ENCODE assay signal across 9 mouse cellular contexts in the genomic region with DNA sequence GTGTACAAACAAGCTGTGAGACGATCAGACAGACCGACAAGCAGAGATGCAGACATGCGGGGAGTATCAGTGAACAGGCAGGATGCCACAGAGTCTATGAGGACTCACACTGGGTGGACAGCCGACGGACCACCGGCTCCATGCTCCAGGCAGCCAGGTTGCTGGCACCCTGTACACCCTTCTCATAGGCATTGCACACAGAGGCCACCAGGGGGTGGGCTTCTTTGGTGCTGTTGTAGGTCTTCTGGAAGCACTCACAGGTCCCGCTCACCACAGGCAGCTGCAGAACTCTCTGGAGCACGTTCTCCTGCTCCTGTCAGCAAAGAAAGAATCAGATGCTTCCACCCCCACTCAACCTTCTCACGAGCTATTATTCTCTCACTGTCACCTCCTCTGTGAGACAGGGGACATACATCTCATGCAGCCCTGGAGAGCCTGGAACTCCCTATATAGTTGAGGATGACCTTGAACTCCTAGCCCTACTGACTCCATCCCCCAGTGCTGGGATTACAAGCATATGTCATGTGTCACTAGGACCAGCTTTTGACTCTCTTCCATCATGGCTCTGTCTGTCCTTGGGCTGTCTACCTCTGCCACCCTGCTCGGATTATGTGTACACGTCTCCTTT. TPM values are rescaled to one million over a fixed set of nuclear protein-coding genes. Genes with fewer than 3 reads are reported as not detected.
DNase-seq lines count a peak whose midpoint lies in the region; ATAC-seq and TF ChIP-seq lines count a peak whose summit lies in the region.
"Had no signal": no experiment of that assay in that cellular context is flagged by ENCODE, and none has a peak within 500 bp of the region (broad histone marks: within the 10 kb centered on the region; RNA-seq: fewer than 3 reads in every experiment).

No protein-coding gene starts in this region.

- DNase-seq in kidney, adult 9 months = no peak
- DNase-seq in A20 (ENCODE audit: low read depth, low spot score) = peak; percentile 44
- DNase-seq in ES-CJ7 (ENCODE audit: low read depth, low spot score) = peak; percentile 69
- no peak for DNase-seq in forebrain, postnatal 0 days
- no peak for DNase-seq in ovary, postnatal 14 days (ENCODE audit: low spot score)
- no peak for DNase-seq in urinary bladder, postnatal 25 days (ENCODE audit: low spot score)
- no peak for DNase-seq in spleen, postnatal 36 days (ENCODE audit: low spot score in 2 of 2)

- H3K27me3 ChIP-seq in kidney, embryonic 16.5 days (ENCODE audit: insufficient read depth, low read length) = no peaks in the 10 kb centered on the region
- no peaks in the 10 kb centered on the region for H3K27me3 ChIP-seq in forebrain, postnatal 0 days (ENCODE audit: insufficient read depth, low read length)

- TF ChIP-seq CTCF in forebrain, postnatal 0 days (IDR thresholded peaks at IDR 0.05; ENCODE audit: low read depth) = peak; percentile 30; the same call in 1 of the 2 replicates

- no peak overlapping the region for H3K27ac ChIP-seq in kidney, embryonic 16.5 days (ENCODE audit: low read length)
- no peak overlapping the region for H3K27ac ChIP-seq in forebrain, postnatal 0 days (ENCODE audit: low read depth, low read length)

- H3K9ac ChIP-seq in kidney, embryonic 16.5 days (replicated peaks; ENCODE audit: low read length) = no peak overlapping the region
- H3K9ac ChIP-seq in forebrain, postnatal 0 days = no peak overlapping the region

- H3K36me3 ChIP-seq in kidney, embryonic 16.5 days (ENCODE audit: insufficient read depth, low read length) = no peaks in the 10 kb centered on the region
- H3K36me3 ChIP-seq in forebrain, postnatal 0 days (ENCODE audit: insufficient read depth) = no peaks in the 10 kb centered on the region

- H3K4me1 ChIP-seq in kidney, embryonic 16.5 days (ENCODE audit: insufficient read depth, low read length) = no peaks in the 10 kb centered on the region
- H3K4me1 ChIP-seq in forebrain, postnatal 0 days (ENCODE audit: insufficient read depth) = no peaks in the 10 kb centered on the region

- WGBS in kidney, embryonic 16.5 days = 58% methylated on average over 11 of the region's 11 CpGs
- WGBS in forebrain, postnatal 0 days = 57% methylated on average over 11 of the region's 11 CpGs

- no peaks in the 10 kb centered on the region for H3K9me3 ChIP-seq in kidney, embryonic 16.5 days (ENCODE audit: low read length)
- H3K9me3 ChIP-seq in forebrain, postnatal 0 days (ENCODE audit: low read length) = no peaks in the 10 kb centered on the region

- no peak overlapping the region for H3K4me3 ChIP-seq in kidney, embryonic 16.5 days (ENCODE audit: low read length)
- no peak overlapping the region for H3K4me3 ChIP-seq in forebrain, postnatal 0 days (ENCODE audit: low read depth, low read length)

- peak; percentile 11; the same call in 1 of the 2 replicates for ATAC-seq in kidney, embryonic 16.5 days (ENCODE audit: low FRiP score, low TSS enrichment)
- no peak for ATAC-seq in forebrain, postnatal 0 days

- no peak overlapping the region for H3K4me2 ChIP-seq in kidney, embryonic 16.5 days (replicated peaks; ENCODE audit: low read depth, low read length)
- H3K4me2 ChIP-seq in forebrain, postnatal 0 days (ENCODE audit: low read depth) = no peak overlapping the region

RNA-seq across cellular contexts. Expression of a gene that starts 2.8 kb away (rescaled TPM):
- 0.34 TPM in 1 of 2 replicates, not detected in the other for polyA plus RNA-seq in kidney, embryonic 16.5 days (2015; fragmentation: Nextera tagmentation; extraction: Ambion mirVana)
- 0.31 TPM in 1 of 2 replicates, not detected in the other for total RNA-seq in forebrain, postnatal 0 days (2014; rRNA removed)
- polyA plus RNA-seq in forebrain, postnatal 0 days (2015; fragmentation: Nextera tagmentation; extraction: Ambion mirVana) = 0.21 TPM in 1 of 2 replicates, not detected in the other
- total RNA-seq: common myeloid progenitor, adult 5-6 weeks had no signal

RNA-seq across cellular contexts. Expression of a gene that starts 13.1 kb away (rescaled TPM):
- polyA plus RNA-seq in kidney, embryonic 16.5 days (2015; fragmentation: Nextera tagmentation; extraction: Ambion mirVana) = 10.5 and 14.3 TPM in 2 replicates
- total RNA-seq in forebrain, postnatal 0 days (2014; rRNA removed) = 1.3 and 2.1 TPM in 2 replicates
- polyA plus RNA-seq in forebrain, postnatal 0 days (2015; fragmentation: Nextera tagmentation; extraction: Ambion mirVana) = 16.9 and 17.3 TPM in 2 replicates

RNA-seq across cellular contexts. Expression of a gene that starts 13.1 kb away (rescaled TPM):
- polyA plus RNA-seq in kidney, embryonic 16.5 days (2015; fragmentation: Nextera tagmentation; extraction: Ambion mirVana) = 0.46 and 0.51 TPM in 2 replicates
- total RNA-seq in forebrain, postnatal 0 days (2014; rRNA removed) = 0.46 and 0.86 TPM in 2 replicates
- polyA plus RNA-seq in forebrain, postnatal 0 days (2015; fragmentation: Nextera tagmentation; extraction: Ambion mirVana) = 0.29 and 0.81 TPM in 2 replicates
- total RNA-seq: common myeloid progenitor, adult 5-6 weeks had no signal

RNA-seq across cellular contexts. Expression of a gene that starts 14.3 kb away (rescaled TPM):
- 4.4 TPM in 2 replicates for polyA plus RNA-seq in kidney, embryonic 16.5 days (2015; fragmentation: Nextera tagmentation; extraction: Ambion mirVana)
- total RNA-seq in forebrain, postnatal 0 days (2014; rRNA removed) = 5.7 and 6.4 TPM in 2 replicates
- polyA plus RNA-seq in forebrain, postnatal 0 days (2015; fragmentation: Nextera tagmentation; extraction: Ambion mirVana) = 1.4 and 2.0 TPM in 2 replicates

Comparison
In these comparisons a context has a peak if more than half of its experiments do, and no peak if none do; other contexts are left out.
1. DNase-seq: peak in A20 (single experiment) and ES-CJ7 (single experiment); none in kidney, adult 9 months (single experiment), forebrain, postnatal 0 days (single experiment), ovary, postnatal 14 days (single experiment), urinary bladder, postnatal 25 days (single experiment) and spleen, postnatal 36 days (0 of 2).